Mouse (Mus musculus): Measurements from ENCODE around the gene Yjefn3.
"Not testable (repeated sequence)": the region's sequence is repeated elsewhere in the genome, so short reads cannot be mapped to it uniquely, and the experiment has no call there.

The Yjefn3 gene

GRCm38 (mm10) chr8:69902163-69903062 is at the start of gene Yjefn3, which contains the start of the genes Tssk6 and Ndufa13:
TSS of gene Yjefn3 (minus strand) at chr8:69902712.
TSS of gene Tssk6 (plus strand) at chr8:69902184.
TSS of gene Ndufa13 (minus strand) at chr8:69902558.
- DNase-seq (ENCODE audit: low spot score in 2 of 2) = no peak

GRCm38 (mm10) chr8:69950300-69950699 is 47.8 kb upstream of the Yjefn3 start:
- no peak for DNase-seq (ENCODE audit: low spot score in 2 of 2)

- DNase-seq (ENCODE audit: low spot score in 2 of 2) = not testable (repeated sequence)
Measured at GRCm38 (mm10) chr8:69942495-69942894, 40.0 kb upstream of the Yjefn3 start.

GRCm38 (mm10) chr8:69940386-69940785 is 37.9 kb upstream of the Yjefn3 start:
- no peak for DNase-seq (ENCODE audit: low spot score in 2 of 2)

- DNase-seq (ENCODE audit: low spot score in 2 of 2) = no peak
Measured at GRCm38 (mm10) chr8:69939633-69940032, 37.1 kb upstream of the Yjefn3 start.

GRCm38 (mm10) chr8:69938245-69938982 is 35.9 kb upstream of the Yjefn3 start:
- DNase-seq (ENCODE audit: low spot score in 2 of 2) = no peak

GRCm38 (mm10) chr8:69937466-69937865 is 35.0 kb upstream of the Yjefn3 start:
- no peak for DNase-seq (ENCODE audit: low spot score in 2 of 2)

GRCm38 (mm10) chr8:69936050-69936794 is 33.7 kb upstream of the Yjefn3 start:
- no peak for DNase-seq (ENCODE audit: low spot score in 2 of 2)

- DNase-seq (ENCODE audit: low spot score in 2 of 2) = no peak
Measured at GRCm38 (mm10) chr8:69935431-69935830, 32.9 kb upstream of the Yjefn3 start.

GRCm38 (mm10) chr8:69934582-69934981 is 32.1 kb upstream of the Yjefn3 start:
- DNase-seq (ENCODE audit: low spot score in 2 of 2) = no peak

- DNase-seq (ENCODE audit: low spot score in 2 of 2) = no peak
Measured at GRCm38 (mm10) chr8:69933811-69934210, 31.3 kb upstream of the Yjefn3 start.

GRCm38 (mm10) chr8:69926901-69927300 is 24.4 kb upstream of the Yjefn3 start:
- no peak for DNase-seq (ENCODE audit: low spot score in 2 of 2)

- DNase-seq (ENCODE audit: low spot score in 2 of 2) = no peak
Measured at GRCm38 (mm10) chr8:69923986-69924385, 21.5 kb upstream of the Yjefn3 start.

- no peak for DNase-seq (ENCODE audit: low spot score in 2 of 2)
Measured at GRCm38 (mm10) chr8:69921141-69921540, 18.6 kb upstream of the Yjefn3 start.

- DNase-seq (ENCODE audit: low spot score in 2 of 2) = no peak
Measured at GRCm38 (mm10) chr8:69919876-69920662, 17.6 kb upstream of the Yjefn3 start.

GRCm38 (mm10) chr8:69919010-69919409 is 16.5 kb upstream of the Yjefn3 start:
- DNase-seq (ENCODE audit: low spot score in 2 of 2) = peak; percentile 44 to 77

GRCm38 (mm10) chr8:69918506-69918905 is 16.0 kb upstream of the Yjefn3 start:
- DNase-seq (ENCODE audit: low spot score in 2 of 2) = no peak

- DNase-seq (ENCODE audit: low spot score in 2 of 2) = no peak
Measured at GRCm38 (mm10) chr8:69915748-69916147, 13.2 kb upstream of the Yjefn3 start.

- no peak for DNase-seq (ENCODE audit: low spot score in 2 of 2)
Measured at GRCm38 (mm10) chr8:69914526-69914925, 12.0 kb upstream of the Yjefn3 start.

GRCm38 (mm10) chr8:69912478-69913074 is 10.1 kb upstream of the Yjefn3 start:
- DNase-seq (ENCODE audit: low spot score in 2 of 2) = no peak

- DNase-seq (ENCODE audit: low spot score in 2 of 2) = no peak
Measured at GRCm38 (mm10) chr8:69911917-69912316, 9.4 kb upstream of the Yjefn3 start.

Measured in frontal cortex, postnatal 25 days (tissue).